Mouse (Mus musculus) bone marrow, adult 2 months (tissue): ENCODE results near the gene Fgfr2. TPM values are rescaled to one million over a fixed set of nuclear protein-coding genes. Genes with fewer than 3 reads are reported as not detected.

Experiments
- H3K27ac ChIP-seq: fragments of 200-500 bp; 2 replicates; pipeline ENCODE4 v1.5.1; 2012; ENCODE audit warnings: low read depth, mild to moderate bottlenecking, control low read depth, inconsistent platforms, low read length; ENCODE audit not compliant: control insufficient read depth, poor library complexity, insufficient read depth
- H3K4me1 ChIP-seq: fragments of 200-500 bp; 2 replicates; pipeline ENCODE4 v1.6.1; 2011; ENCODE audit warnings: low read length; ENCODE audit not compliant: control insufficient read depth, insufficient read depth
- H3K4me3 ChIP-seq: fragments of 200-500 bp; replicated peaks from 2 replicates; pipeline ENCODE3; 2011; ENCODE audit warnings: mild to moderate bottlenecking, low read depth, low read length, control low read depth; ENCODE audit not compliant: control insufficient read depth
- CTCF ChIP-seq: fragments of 200-500 bp; IDR thresholded peaks from 2 replicates; pipeline ENCODE4 v1.5.1; 2011; ENCODE audit warnings: low read length, control low read depth; ENCODE audit not compliant: control insufficient read depth, insufficient read depth
- POLR2A ChIP-seq: fragments of 200-500 bp; IDR thresholded peaks from 2 replicates; pipeline ENCODE4 v1.6.1; 2011; ENCODE audit warnings: low read depth, mild to moderate bottlenecking, control low read depth, low read length, borderline replicate concordance; ENCODE audit not compliant: control insufficient read depth
- WGBS: fragments of 180-500 bp; shearing (Covaris S2); methylation state at CpG from one replicate; pipeline ENCODE4 v1.1.7; 2018; 5-methylcytosine and 5-hydroxymethylcytosine counted together
- polyA plus RNA-seq: library from polyadenylated mRNA; stranded (reverse); fragments of >200 nt; gene quantifications from 2 replicates; pipeline ENCODE4 v1.2.4, GENCODE M21; 2011; ENCODE audit warnings: low replicate concordance; ENCODE audit not compliant: missing spikeins, insufficient read depth, insufficient read length

Fgfr2 gene
- polyA plus RNA-seq, 1 experiment, result 8.2 TPM

GRCm38 (mm10) chr7:132810879-132811278 is 312.3 kb downstream of the Fgfr2 start:
- WGBS, result 80% methylated on average over 1 of the region's 1 CpGs
- Histone ChIP-seq H3K4me3 (peak overlapping the region; percentile 3), H3K4me1 (peaks cover 3% of the 10 kb centered on the region; the same call in 1 of the 2 replicates), H3K27ac (no peak overlapping the region)
- TF ChIP-seq CTCF, result peak; percentile 95
- no peak for TF ChIP-seq POLR2A

GRCm38 (mm10) chr7:132810368-132810767 is 312.8 kb downstream of the Fgfr2 start:
- TF ChIP-seq POLR2A (no peak), CTCF (no peak)
- H3K4me3 ChIP-seq, result no peak overlapping the region

GRCm38 (mm10) chr7:132809721-132810120 is 313.4 kb downstream of the Fgfr2 start:
- 70% methylated on average over 6 of the region's 6 CpGs for WGBS

More at GRCm38 (mm10) chr7:132810368-132810767, 312.8 kb downstream of the Fgfr2 start:
- H3K27ac ChIP-seq, result peak overlapping the region; percentile 42; the same call in 1 of the 2 replicates
- H3K4me1 ChIP-seq, result peaks cover 3% of the 10 kb centered on the region; the same call in 1 of the 2 replicates
- 56% methylated on average over 6 of the region's 6 CpGs for whole genome bisulfite sequencing

GRCm38 (mm10) chr7:132808841-132809682 is 314.1 kb downstream of the Fgfr2 start:
- Histone ChIP-seq H3K27ac (peak overlapping the region; percentile 67; the same call in 1 of the 2 replicates), H3K4me1 (peaks cover 9% of the 10 kb centered on the region; the same call in 1 of the 2 replicates), H3K4me3 (no peak overlapping the region)
- 32% methylated on average over 20 of the region's 20 CpGs for WGBS
- TF ChIP-seq CTCF, result no peak
- no peak for TF ChIP-seq POLR2A

More at GRCm38 (mm10) chr7:132809721-132810120, 313.4 kb downstream of the Fgfr2 start:
- no peak for TF ChIP-seq CTCF
- no peak for TF ChIP-seq POLR2A
- H3K4me1 ChIP-seq, result peaks cover 5% of the 10 kb centered on the region; the same call in 1 of the 2 replicates
- H3K27ac ChIP-seq, result no peak overlapping the region
- no peak overlapping the region for H3K4me3 ChIP-seq

- no peak overlapping the region for H3K27ac ChIP-seq
- 83% methylated on average over 7 of the region's 7 CpGs for WGBS
- H3K4me3 ChIP-seq, result no peak overlapping the region
- TF ChIP-seq POLR2A (no peak), CTCF (no peak)
- peaks cover 12% of the 10 kb centered on the region; the same call in 1 of the 2 replicates for H3K4me1 ChIP-seq
These were observed 314.9 kb downstream of the Fgfr2 start for GRCm38 (mm10) chr7:132808051-132808796.

- no peak overlapping the region for H3K4me3 ChIP-seq
- 80% methylated on average over 13 of the region's 13 CpGs for WGBS
- peaks cover 12% of the 10 kb centered on the region; the same call in 1 of the 2 replicates for H3K4me1 ChIP-seq
- no peak overlapping the region for H3K27ac ChIP-seq
- TF ChIP-seq CTCF (no peak), POLR2A (no peak)
These were observed 316.0 kb downstream of the Fgfr2 start for GRCm38 (mm10) chr7:132806926-132807857.

- WGBS, result 89% methylated on average over 5 of the region's 5 CpGs
- Histone ChIP-seq H3K27ac (no peak overlapping the region), H3K4me3 (no peak overlapping the region), H3K4me1 (peaks cover 12% of the 10 kb centered on the region; the same call in 1 of the 2 replicates)
- TF ChIP-seq POLR2A (no peak), CTCF (no peak)
These were observed 316.9 kb downstream of the Fgfr2 start for GRCm38 (mm10) chr7:132806286-132806685.

- TF ChIP-seq CTCF, result no peak
- no peak for TF ChIP-seq POLR2A
- Histone ChIP-seq H3K4me1 (peaks cover 10% of the 10 kb centered on the region; the same call in 1 of the 2 replicates), H3K4me3 (no peak overlapping the region), H3K27ac (no peak overlapping the region)
- WGBS, result 50% methylated on average over 5 of the region's 5 CpGs
These were observed 318.2 kb downstream of the Fgfr2 start for GRCm38 (mm10) chr7:132804951-132805350.
